Mouse (Mus musculus) lung, adult 2 months (tissue): Measurements from ENCODE around the gene Mboat2.

Experiments
- CTCF ChIP-seq: fragments of 200-500 bp; IDR thresholded peaks from 2 replicates; pipeline ENCODE4 v1.5.1; 2011; ENCODE audit warnings: mild to moderate bottlenecking, low read length, control low read depth; ENCODE audit not compliant: insufficient read depth
- POLR2A ChIP-seq: fragments of 200-500 bp; IDR thresholded peaks from 2 replicates; pipeline ENCODE4 v1.6.1; 2011; ENCODE audit warnings: low read depth, mild to moderate bottlenecking, control low read depth, low read length, borderline replicate concordance; ENCODE audit errors: extremely low read depth

GRCm38 (mm10) chr12:24786316-24786715 lies 44.4 kb upstream of the Mboat2 start:
- TF ChIP-seq POLR2A: no peak
- TF ChIP-seq CTCF: no peak
